Mouse (Mus musculus) heart, embryonic 14.5 days (tissue): ENCODE measurements around the gene Rnaseh2a. TPM values are rescaled to one million over a fixed set of nuclear protein-coding genes. Genes with fewer than 3 reads are reported as not detected.
"Not testable (repeated sequence)": the region's sequence is repeated elsewhere in the genome, so short reads cannot be mapped to it uniquely, and the experiment has no call there.

Experiments used
- ATAC-seq: fragments of 200-750 bp; cut with Nextera tagmentation; 2 replicates; pipeline ENCODE4 v1.8.0; 2017; ENCODE audit warnings: low read depth, moderate TSS enrichment; ENCODE audit not compliant: insufficient number of reproducible peaks, insufficient read depth, low FRiP score
- H3K27ac ChIP-seq, 2 experiments: fragments of 200-500 bp in 1 of 2; fragments of 300-500 bp in 1 of 2; sonication (generic) in 1 of 2; replicated peaks in 1 of 2; 2 replicates each; pipeline ENCODE4 v1.5.1; 2012 to 2014; ENCODE audit warnings: low read depth in 2 of 2, low read length in 2 of 2, control low read depth in 1 of 2, mild to moderate bottlenecking in 1 of 2, mixed read lengths in 1 of 2; ENCODE audit not compliant: control insufficient read depth in 1 of 2, insufficient read depth in 1 of 2
- H3K27me3 ChIP-seq: fragments of 300-500 bp; sonication (generic); 2 replicates; pipeline ENCODE4 v1.6.1; 2014; ENCODE audit warnings: mild to moderate bottlenecking, low read length, control low read depth; ENCODE audit not compliant: control insufficient read depth, insufficient read depth
- H3K36me3 ChIP-seq: fragments of 300-500 bp; sonication (generic); 2 replicates; pipeline ENCODE4 v1.6.1; 2014; ENCODE audit warnings: mild to moderate bottlenecking, control low read depth, low read length, mixed read lengths; ENCODE audit not compliant: control insufficient read depth, insufficient read depth
- H3K4me1 ChIP-seq, 2 experiments: fragments of 200-500 bp in 1 of 2; fragments of 300-500 bp in 1 of 2; sonication (generic) in 1 of 2; 2 replicates each; pipeline ENCODE4 v1.6.1; 2012 to 2014; ENCODE audit warnings: low read length in 2 of 2, control low read depth in 1 of 2, mixed read lengths in 1 of 2; ENCODE audit not compliant: control insufficient read depth in 2 of 2, insufficient read depth in 2 of 2
- H3K4me2 ChIP-seq: fragments of 300-500 bp; sonication (generic); 2 replicates; pipeline ENCODE4 v1.6.1; 2014; ENCODE audit warnings: mild to moderate bottlenecking, low read length
- H3K4me3 ChIP-seq, 2 experiments: fragments of 200-500 bp in 1 of 2; fragments of 300-500 bp in 1 of 2; sonication (generic) in 1 of 2; 2 replicates each; pipeline ENCODE4 v1.5.1; 2012 to 2014; ENCODE audit warnings: low read length in 2 of 2, mild to moderate bottlenecking in 2 of 2, control low read depth in 1 of 2, low read depth in 1 of 2, moderate library complexity in 1 of 2; ENCODE audit not compliant: control insufficient read depth in 1 of 2, insufficient read depth in 1 of 2
- H3K9ac ChIP-seq: fragments of 300-500 bp; sonication (generic); 2 replicates; pipeline ENCODE4 v1.6.1; 2014; ENCODE audit warnings: mild to moderate bottlenecking, low read length
- H3K9me3 ChIP-seq: fragments of 300-500 bp; sonication (generic); 2 replicates; pipeline ENCODE4 v1.6.1; 2016; ENCODE audit warnings: low read length, control low read depth; ENCODE audit not compliant: control insufficient read depth
- WGBS: fragments of 180-500 bp; shearing (Covaris S2); extraction: QIAGEN DNeasy Blood & Tissue Kit; methylation state at CpG from one replicate; pipeline ENCODE4 v1.1.7; 2014; 5-methylcytosine and 5-hydroxymethylcytosine counted together
- microRNA-seq: library from miRNA; unstranded; fragments of <30 nt; microRNA quantifications from one replicate; pipeline ENCODE4, GENCODE M21; 2016
- polyA plus RNA-seq: library from polyadenylated mRNA; unstranded; fragments of >200 nt; fragmentation: Nextera tagmentation; extraction: Ambion mirVana; gene quantifications from 2 replicates; pipeline ENCODE4 v1.2.1, GENCODE M21; 2014

Gene Rnaseh2a
- polyA plus RNA-seq, 1 experiment from 2014 or later = 80.8 TPM

DNA sequence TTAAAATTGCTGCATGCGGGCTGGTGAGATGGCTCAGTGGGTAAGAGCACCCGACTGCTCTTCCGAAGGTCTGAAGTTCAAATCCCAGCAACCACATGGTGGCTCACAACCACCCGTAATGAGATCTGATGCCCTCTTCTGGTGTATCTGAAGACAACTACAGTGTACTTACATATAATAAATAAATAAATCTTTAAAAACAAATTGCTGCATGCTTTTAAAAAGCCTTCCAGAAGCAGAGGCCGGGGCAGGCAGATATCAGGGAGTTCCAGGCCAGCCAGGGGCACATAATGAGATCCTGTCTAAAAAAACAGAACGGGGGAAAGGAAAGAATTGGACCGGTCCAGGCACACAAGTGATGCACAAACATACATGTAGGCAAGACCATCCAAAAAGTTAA, 61.6 kb downstream of the Rnaseh2a start:
- H3K9ac ChIP-seq = peak overlapping the region; percentile 48; the same call in 1 of the 2 replicates
- ATAC-seq, H3K9me3 ChIP-seq, H3K36me3 ChIP-seq, H3K27ac ChIP-seq: not testable (repeated sequence)
- peak overlapping the region; percentile 94 for H3K4me2 ChIP-seq
- WGBS = 30% methylated on average over 6 of the region's 7 CpGs
- peaks cover 5 to 11% of the 10 kb centered on the region in 2 experiments; a peak in 3 of 4 replicates for H3K4me1 ChIP-seq
- H3K4me3 ChIP-seq = peak overlapping the region; percentile 21 to 51
- peaks cover 44% of the 10 kb centered on the region for H3K27me3 ChIP-seq

DNA sequence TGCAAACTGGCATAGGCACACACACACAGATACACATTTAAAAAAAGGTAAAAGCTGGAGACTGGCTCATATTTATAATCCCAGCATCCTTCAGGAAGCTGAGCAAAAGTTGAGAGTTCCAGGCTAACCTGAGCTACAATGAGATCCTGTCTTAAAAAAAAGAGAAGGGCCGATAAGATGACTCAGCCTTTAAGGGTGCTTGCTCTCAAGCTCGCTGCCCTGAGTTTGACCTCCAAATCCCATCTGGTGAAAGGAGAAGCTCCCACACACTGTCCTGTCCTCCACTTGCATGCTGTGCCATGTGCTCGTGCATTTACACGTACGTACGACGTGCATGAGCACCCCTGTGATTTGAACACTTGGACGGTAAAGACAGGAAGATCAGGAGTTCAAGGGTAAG, 62.1 kb downstream of the Rnaseh2a start:
- ATAC-seq = no peak
- WGBS = 70% methylated on average over 8 of the region's 8 CpGs

GRCm38 (mm10) chr8:84907037-84907436, 62.5 kb downstream of the Rnaseh2a start:
- no peaks in the 10 kb centered on the region for H3K9me3 ChIP-seq
- WGBS = 91% methylated on average over 9 of the region's 9 CpGs
- H3K4me2 ChIP-seq = no peak overlapping the region
- no peak for ATAC-seq
- H3K4me1 ChIP-seq = peaks cover 5% of the 10 kb centered on the region in 2 experiments; a peak in 2 of 4 replicates
- H3K27me3 ChIP-seq = peaks cover 37% of the 10 kb centered on the region
- H3K27ac ChIP-seq = no peak overlapping the region
- no peak overlapping the region for H3K4me3 ChIP-seq
- no peak overlapping the region for H3K9ac ChIP-seq
- H3K36me3 ChIP-seq = no peaks in the 10 kb centered on the region

More for the DNA sequence above, 62.1 kb downstream of the Rnaseh2a start:
- Histone ChIP-seq H3K9ac (no peak overlapping the region), H3K27ac (no peak overlapping the region), H3K4me1 (peaks cover 5 to 7% of the 10 kb centered on the region in 2 experiments; a peak in 2 of 4 replicates), H3K4me2 (no peak overlapping the region), H3K36me3 (no peaks in the 10 kb centered on the region), H3K4me3 (no peak overlapping the region), H3K9me3 (no peaks in the 10 kb centered on the region), H3K27me3 (peaks cover 39% of the 10 kb centered on the region)

Small RNAs within 50 kb of the gene (microRNA-seq; reads per million reads assigned to microRNA genes)
- not detected for gene Gm24197

Other genes with a start within 250 kb of the Rnaseh2a start
- gene G430095P16Rik, start 246.8 kb downstream of the Rnaseh2a start, polyA plus RNA-seq = 5.2 and 5.9 TPM in 2 replicates
- 16.3 and 16.8 TPM in 2 replicates for gene Nfix, start 169.4 kb downstream of the Rnaseh2a start, polyA plus RNA-seq
- gene Dand5, start 146.9 kb downstream of the Rnaseh2a start, polyA plus RNA-seq = 5.9 and 6.6 TPM in 2 replicates
- 49.9 and 53.0 TPM in 2 replicates for gene Gadd45gip1, start 138.2 kb downstream of the Rnaseh2a start, polyA plus RNA-seq
- 122 and 125 TPM in 2 replicates for gene Rad23a, start 129.1 kb downstream of the Rnaseh2a start, polyA plus RNA-seq
- gene Calr, start 122.8 kb downstream of the Rnaseh2a start, polyA plus RNA-seq = 500 and 527 TPM in 2 replicates
- 47.6 and 50.7 TPM in 2 replicates for gene Farsa, start 112.8 kb downstream of the Rnaseh2a start, polyA plus RNA-seq
- gene Syce2, start 97.7 kb downstream of the Rnaseh2a start, polyA plus RNA-seq = 23.7 and 25.2 TPM in 2 replicates
- gene Gcdh, start 75.8 kb downstream of the Rnaseh2a start, polyA plus RNA-seq = 34.0 and 38.6 TPM in 2 replicates
- 1.8 and 2.5 TPM in 2 replicates for gene Klf1, start 67.8 kb downstream of the Rnaseh2a start, polyA plus RNA-seq
- gene Dnase2a, start 61.2 kb downstream of the Rnaseh2a start, polyA plus RNA-seq = 4.5 and 5.5 TPM in 2 replicates
- gene Mast1, start 32.4 kb downstream of the Rnaseh2a start, polyA plus RNA-seq = 0.08 and 0.23 TPM in 2 replicates
- 0.12 TPM in 1 of 2 replicates, not detected in the other for gene Rtbdn, start 22.8 kb downstream of the Rnaseh2a start, polyA plus RNA-seq
- not detected in 2 replicates for gene Gm49661, start 334 bp downstream of the Rnaseh2a start, polyA plus RNA-seq
- gene Prdx2, start 180 bp downstream of the Rnaseh2a start, polyA plus RNA-seq = 792 and 804 TPM in 2 replicates
- 10.1 and 10.9 TPM in 2 replicates for gene Junb, start 9.0 kb upstream of the Rnaseh2a start, polyA plus RNA-seq
- 5.0 and 5.1 TPM in 2 replicates for gene Hook2, start 20.8 kb upstream of the Rnaseh2a start, polyA plus RNA-seq
- not detected in 2 replicates for gene Best2, start 44.8 kb upstream of the Rnaseh2a start, polyA plus RNA-seq
- 91.5 and 109 TPM in 2 replicates for gene Asna1, start 55.5 kb upstream of the Rnaseh2a start, polyA plus RNA-seq
- gene Trir, start 57.1 kb upstream of the Rnaseh2a start, polyA plus RNA-seq = 92.0 and 95.9 TPM in 2 replicates
- gene Tnpo2, start 67.1 kb upstream of the Rnaseh2a start, polyA plus RNA-seq = 13.0 and 15.2 TPM in 2 replicates
- 16.6 and 21.6 TPM in 2 replicates for gene Fbxw9, start 90.3 kb upstream of the Rnaseh2a start, polyA plus RNA-seq
- not detected in 2 replicates for gene Gm5741, start 98.2 kb upstream of the Rnaseh2a start, polyA plus RNA-seq
- gene Dhps, start 102.0 kb upstream of the Rnaseh2a start, polyA plus RNA-seq = 50.7 and 55.8 TPM in 2 replicates
- gene Wdr83os, start 111.0 kb upstream of the Rnaseh2a start, polyA plus RNA-seq = 125 and 136 TPM in 2 replicates
- gene Wdr83, start 111.5 kb upstream of the Rnaseh2a start, polyA plus RNA-seq = 35.4 and 43.0 TPM in 2 replicates
- gene Man2b1, start 113.5 kb upstream of the Rnaseh2a start, polyA plus RNA-seq = 32.9 and 35.7 TPM in 2 replicates
- gene Zfp791, start 153.3 kb upstream of the Rnaseh2a start, polyA plus RNA-seq = 0.80 and 1.1 TPM in 2 replicates
- not detected in 2 replicates for gene Cks1brt, start 182.2 kb upstream of the Rnaseh2a start, polyA plus RNA-seq